Mouse (Mus musculus) MN1 (cell line): ENCODE measurements at regions not wholly inside any gene's neighbourhood (a gene's known extent, or its start where the extent isn't known, plus 50 kb on each side); places are given as distances from the start of the nearest gene placed in this dataset.

Experiments used
- DNase-seq: peaks from one replicate; pipeline ENCODE4 v3.0.0-alpha.2; 2016; ENCODE audit warnings: low spot score

GRCm38 (mm10) chr11:45174811-45175798 lies 558.0 kb downstream of the Ebf1 start:
- DNase-seq, result no peak

- no peak for DNase-seq
Measured at GRCm38 (mm10) chr11:45176971-45177370, 559.9 kb downstream of the Ebf1 start.

- no peak for DNase-seq
Measured at GRCm38 (mm10) chr11:45178036-45178435, 560.9 kb downstream of the Ebf1 start.

GRCm38 (mm10) chr11:45179019-45179418 lies 561.9 kb downstream of the Ebf1 start:
- DNase-seq, result no peak

- DNase-seq, result no peak
Measured at GRCm38 (mm10) chr11:45190601-45191370, 573.7 kb downstream of the Ebf1 start.

- no peak for DNase-seq
Measured at GRCm38 (mm10) chr11:45191392-45192189, 574.5 kb downstream of the Ebf1 start.

- DNase-seq, result no peak
Measured at GRCm38 (mm10) chr11:45193319-45193718, 576.2 kb downstream of the Ebf1 start.

GRCm38 (mm10) chr11:45199520-45199919 lies 582.4 kb downstream of the Ebf1 start:
- DNase-seq, result no peak

- DNase-seq, result no peak
Measured at GRCm38 (mm10) chr11:45200714-45201405, 583.7 kb downstream of the Ebf1 start.

- DNase-seq, result no peak
Measured at GRCm38 (mm10) chr11:45203446-45203845, 586.3 kb downstream of the Ebf1 start.

- DNase-seq, result no peak
Measured at GRCm38 (mm10) chr11:45206611-45207525, 589.8 kb downstream of the Ebf1 start.

- DNase-seq, result no peak
Measured at GRCm38 (mm10) chr11:45214096-45214495, 597.0 kb downstream of the Ebf1 start.

GRCm38 (mm10) chr11:45216942-45217474 lies 599.9 kb downstream of the Ebf1 start:
- DNase-seq, result no peak

- DNase-seq, result no peak
Measured at GRCm38 (mm10) chr11:45219239-45219638, 602.1 kb downstream of the Ebf1 start.

GRCm38 (mm10) chr11:45222021-45222420 lies 604.9 kb downstream of the Ebf1 start:
- no peak for DNase-seq

GRCm38 (mm10) chr11:45235476-45236412 lies 616.1 kb upstream of the Clint1 start:
- no peak for DNase-seq

GRCm38 (mm10) chr11:45237056-45237455 lies 614.8 kb upstream of the Clint1 start:
- DNase-seq, result no peak

GRCm38 (mm10) chr11:45239044-45239443 lies 612.8 kb upstream of the Clint1 start:
- no peak for DNase-seq

- no peak for DNase-seq
Measured at GRCm38 (mm10) chr11:45240419-45240818, 611.4 kb upstream of the Clint1 start.
